Mouse (Mus musculus) liver, embryonic 16.5 days (tissue): Measurements from ENCODE around the gene Olfr1256. TPM values are rescaled to one million over a fixed set of nuclear protein-coding genes. Genes with fewer than 3 reads are reported as not detected.

Experiments
- ATAC-seq: fragments of 200-750 bp; cut with Nextera tagmentation; 2 replicates; pipeline ENCODE4 v1.8.0; 2017; ENCODE audit warnings: low read depth, mild to moderate bottlenecking, moderate number of reproducible peaks, moderate library complexity
- H3K27ac ChIP-seq: fragments of 300-500 bp; sonication (generic); 2 replicates; pipeline ENCODE4 v1.5.1; 2014; ENCODE audit warnings: mild to moderate bottlenecking, low read length
- H3K27me3 ChIP-seq: fragments of 300-500 bp; sonication (generic); 2 replicates; pipeline ENCODE4 v1.6.1; 2014; ENCODE audit warnings: low read depth, low read length, mixed read lengths; ENCODE audit not compliant: control insufficient read depth, insufficient read depth
- H3K36me3 ChIP-seq: fragments of 300-500 bp; sonication (generic); 2 replicates; pipeline ENCODE4 v1.6.1; 2014; ENCODE audit warnings: mild to moderate bottlenecking; ENCODE audit not compliant: control insufficient read depth, insufficient read depth
- H3K4me1 ChIP-seq: fragments of 300-500 bp; sonication (generic); 2 replicates; pipeline ENCODE4 v1.6.1; 2014; ENCODE audit warnings: low read depth, low read length, mixed read lengths; ENCODE audit not compliant: control insufficient read depth
- H3K4me2 ChIP-seq: fragments of 300-500 bp; sonication (generic); 2 replicates; pipeline ENCODE4 v1.6.1; 2014; ENCODE audit warnings: low read depth, low read length, mixed read lengths
- H3K4me3 ChIP-seq: fragments of 300-500 bp; sonication (generic); 2 replicates; pipeline ENCODE4 v1.5.1; 2014; ENCODE audit warnings: low read depth, mild to moderate bottlenecking, low read length
- H3K9ac ChIP-seq: fragments of 300-500 bp; sonication (generic); 2 replicates; pipeline ENCODE4 v1.6.1; 2014; ENCODE audit warnings: low read depth, low read length
- H3K9me3 ChIP-seq: fragments of 300-500 bp; sonication (generic); replicated peaks from 2 replicates; pipeline ENCODE4 v1.6.1; 2016; ENCODE audit warnings: low read length; ENCODE audit not compliant: control insufficient read depth
- WGBS: fragments of 180-500 bp; shearing (Covaris S2); extraction: QIAGEN DNeasy Blood & Tissue Kit; methylation state at CpG from one replicate; pipeline ENCODE4 v1.1.7; 2014; ENCODE audit not compliant: insufficient replicate concordance; 5-methylcytosine and 5-hydroxymethylcytosine counted together
- polyA plus RNA-seq: library from polyadenylated mRNA; unstranded; fragments of >200 nt; fragmentation: Nextera tagmentation; extraction: Ambion mirVana; gene quantifications from 2 replicates; pipeline ENCODE4 v1.2.1, GENCODE M21; 2015

The Olfr1256 gene
- polyA plus RNA-seq: not detected in 2 replicates

GRCm38 (mm10) chr2:89841455-89841854, at the start of gene Olfr1256:
Olfr1256 (minus strand) TSS chr2:89841555.
- no peak for ATAC-seq
- Histone ChIP-seq H3K36me3 (no peaks in the 10 kb centered on the region), H3K9ac (no peak within 1 kb of the TSS), H3K27ac (no peak within 1 kb of the TSS), H3K9me3 (no peaks in the 10 kb centered on the region), H3K4me1 (no peaks in the 10 kb centered on the region), H3K27me3 (no peaks in the 10 kb centered on the region), H3K4me2 (no peak within 1 kb of the TSS), H3K4me3 (no peak within 1 kb of the TSS)
- WGBS: 45% methylated on average over 2 of the region's 2 CpGs

GRCm38 (mm10) chr2:89878137-89878536, 36.8 kb upstream of the Olfr1256 start, which contains the start of gene Olfr1257:
Olfr1257 (plus strand) TSS chr2:89878437.
- Histone ChIP-seq H3K9me3 (no peaks in the 10 kb centered on the region), H3K4me2 (no peak within 1 kb of the TSS), H3K36me3 (no peaks in the 10 kb centered on the region), H3K9ac (no peak within 1 kb of the TSS), H3K27me3 (no peaks in the 10 kb centered on the region), H3K27ac (no peak within 1 kb of the TSS), H3K4me1 (no peaks in the 10 kb centered on the region), H3K4me3 (no peak within 1 kb of the TSS)
- ATAC-seq: no peak
- WGBS: 71% methylated on average over 1 of the region's 1 CpGs

- H3K27ac ChIP-seq: no peak overlapping the region
- no peak overlapping the region for H3K4me3 ChIP-seq
- ATAC-seq: no peak
- H3K4me2 ChIP-seq: no peak overlapping the region
- H3K36me3 ChIP-seq: no peaks in the 10 kb centered on the region
- H3K27me3 ChIP-seq: no peaks in the 10 kb centered on the region
- H3K9ac ChIP-seq: no peak overlapping the region
- 44% methylated on average over 1 of the region's 1 CpGs for WGBS
- H3K4me1 ChIP-seq: no peaks in the 10 kb centered on the region
- no peaks in the 10 kb centered on the region for H3K9me3 ChIP-seq
Observed at GRCm38 (mm10) chr2:89849230-89849629, 7.9 kb upstream of the Olfr1256 start.

GRCm38 (mm10) chr2:89848105-89848504, 6.8 kb upstream of the Olfr1256 start, which contains the start of gene Olfr48:
Olfr48 (minus strand) TSS chr2:89848205.
- WGBS: 64% methylated on average over 5 of the region's 5 CpGs
- no peak for ATAC-seq

GRCm38 (mm10) chr2:89820216-89820615, 21.1 kb downstream of the Olfr1256 start:
- H3K27ac ChIP-seq: no peak overlapping the region
- H3K27me3 ChIP-seq: no peaks in the 10 kb centered on the region
- ATAC-seq: no peak
- no peaks in the 10 kb centered on the region for H3K36me3 ChIP-seq
- no peak overlapping the region for H3K4me2 ChIP-seq
- no peaks in the 10 kb centered on the region for H3K9me3 ChIP-seq
- WGBS: 63% methylated on average over 1 of the region's 1 CpGs
- H3K4me3 ChIP-seq: no peak overlapping the region
- H3K4me1 ChIP-seq: no peaks in the 10 kb centered on the region
- no peak overlapping the region for H3K9ac ChIP-seq

More at GRCm38 (mm10) chr2:89848105-89848504, 6.8 kb upstream of the Olfr1256 start, which contains the start of gene Olfr48:
- no peaks in the 10 kb centered on the region for H3K4me1 ChIP-seq
- H3K27me3 ChIP-seq: no peaks in the 10 kb centered on the region
- H3K4me2 ChIP-seq: no peak within 1 kb of the TSS
- no peak within 1 kb of the TSS for H3K9ac ChIP-seq
- no peak within 1 kb of the TSS for H3K4me3 ChIP-seq
- no peaks in the 10 kb centered on the region for H3K9me3 ChIP-seq
- H3K27ac ChIP-seq: no peak within 1 kb of the TSS
- H3K36me3 ChIP-seq: no peaks in the 10 kb centered on the region

DNA sequence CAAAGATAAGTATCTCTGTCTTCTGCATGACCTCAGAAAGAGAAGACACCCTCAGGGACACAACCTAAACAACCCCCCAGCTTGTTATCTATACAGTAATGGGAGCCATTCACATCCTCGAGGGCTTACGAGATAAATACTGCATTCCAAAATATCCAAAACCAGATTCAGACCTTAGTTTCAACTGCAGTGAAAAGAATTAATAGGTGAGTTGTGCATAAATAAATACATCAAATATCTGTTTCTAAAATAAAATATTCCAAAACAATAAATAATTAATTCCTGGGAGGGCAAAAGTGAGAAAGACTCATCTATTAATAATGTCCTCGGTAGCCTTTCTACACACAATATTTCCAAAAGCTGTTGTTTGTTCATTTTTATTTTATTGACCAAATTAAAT, 29.6 kb downstream of the Olfr1256 start, which contains the start of gene Olfr1255:
Gene Olfr1255 (plus strand): TSS at position 301 of the 400 bp plus-strand sequence.
- H3K27me3 ChIP-seq: no peaks in the 10 kb centered on the region

GRCm38 (mm10) chr2:89810751-89811150, 30.6 kb downstream of the Olfr1256 start:
- no peak overlapping the region for H3K27ac ChIP-seq
- ATAC-seq: no peak
- H3K4me3 ChIP-seq: no peak overlapping the region
- H3K4me2 ChIP-seq: no peak overlapping the region
- no peaks in the 10 kb centered on the region for H3K4me1 ChIP-seq
- no peak overlapping the region for H3K9ac ChIP-seq
- no peaks in the 10 kb centered on the region for H3K27me3 ChIP-seq
- H3K9me3 ChIP-seq: no peaks in the 10 kb centered on the region
- no peaks in the 10 kb centered on the region for H3K36me3 ChIP-seq
- WGBS: 42% methylated on average over 2 of the region's 2 CpGs

More for the DNA sequence above, 29.6 kb downstream of the Olfr1256 start, which contains the start of gene Olfr1255:
- Histone ChIP-seq H3K36me3 (no peaks in the 10 kb centered on the region), H3K9ac (no peak within 1 kb of the TSS), H3K27ac (no peak within 1 kb of the TSS), H3K9me3 (no peaks in the 10 kb centered on the region), H3K4me1 (no peaks in the 10 kb centered on the region), H3K4me3 (no peak within 1 kb of the TSS), H3K4me2 (no peak within 1 kb of the TSS)
- 68% methylated on average over 3 of the region's 3 CpGs for WGBS
- ATAC-seq: no peak

- Histone ChIP-seq H3K36me3 (no peaks in the 10 kb centered on the region), H3K9me3 (no peaks in the 10 kb centered on the region), H3K27ac (no peak overlapping the region), H3K4me1 (no peaks in the 10 kb centered on the region), H3K9ac (no peak overlapping the region), H3K4me2 (no peak overlapping the region), H3K4me3 (no peak overlapping the region), H3K27me3 (no peaks in the 10 kb centered on the region)
- WGBS: 62% methylated on average over 3 of the region's 3 CpGs
- no peak for ATAC-seq
Observed at GRCm38 (mm10) chr2:89799583-89799982, 41.8 kb downstream of the Olfr1256 start.

DNA sequence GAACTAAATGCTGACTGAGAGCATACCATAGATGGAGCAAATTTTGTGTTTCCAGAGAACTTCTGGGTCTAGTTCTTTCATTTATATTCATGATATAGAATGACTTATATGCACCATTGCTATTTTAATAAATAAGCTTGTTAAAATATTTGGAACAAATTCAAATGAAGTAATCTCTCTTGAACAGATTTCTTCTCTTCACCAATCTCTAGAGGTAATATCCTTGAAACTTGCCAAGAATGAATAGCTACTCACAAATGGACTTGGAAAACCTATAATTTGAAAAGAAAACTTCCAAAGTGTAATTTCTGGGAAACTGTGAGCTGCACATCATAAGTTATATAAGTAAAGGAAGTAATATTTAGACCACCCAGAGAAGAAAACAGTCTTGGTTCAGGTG, 47.8 kb downstream of the Olfr1256 start, which contains the start of gene Olfr1254:
Gene Olfr1254 (minus strand): TSS at position 101 of the 400 bp plus-strand sequence.
- Histone ChIP-seq H3K27ac (no peak within 1 kb of the TSS), H3K4me2 (no peak within 1 kb of the TSS), H3K4me1 (no peaks in the 10 kb centered on the region), H3K9ac (no peak within 1 kb of the TSS), H3K27me3 (no peaks in the 10 kb centered on the region), H3K4me3 (no peak within 1 kb of the TSS), H3K36me3 (no peaks in the 10 kb centered on the region), H3K9me3 (no peaks in the 10 kb centered on the region)
- ATAC-seq: no peak
